Mouse (Mus musculus): ENCODE results near the gene Stk10. TPM values are rescaled to one million over a fixed set of nuclear protein-coding genes. Genes with fewer than 3 reads are reported as not detected.

The Stk10 gene
- polyA plus RNA-seq, 1 experiment from 2014 or later, result 5.2 TPM

DNA sequence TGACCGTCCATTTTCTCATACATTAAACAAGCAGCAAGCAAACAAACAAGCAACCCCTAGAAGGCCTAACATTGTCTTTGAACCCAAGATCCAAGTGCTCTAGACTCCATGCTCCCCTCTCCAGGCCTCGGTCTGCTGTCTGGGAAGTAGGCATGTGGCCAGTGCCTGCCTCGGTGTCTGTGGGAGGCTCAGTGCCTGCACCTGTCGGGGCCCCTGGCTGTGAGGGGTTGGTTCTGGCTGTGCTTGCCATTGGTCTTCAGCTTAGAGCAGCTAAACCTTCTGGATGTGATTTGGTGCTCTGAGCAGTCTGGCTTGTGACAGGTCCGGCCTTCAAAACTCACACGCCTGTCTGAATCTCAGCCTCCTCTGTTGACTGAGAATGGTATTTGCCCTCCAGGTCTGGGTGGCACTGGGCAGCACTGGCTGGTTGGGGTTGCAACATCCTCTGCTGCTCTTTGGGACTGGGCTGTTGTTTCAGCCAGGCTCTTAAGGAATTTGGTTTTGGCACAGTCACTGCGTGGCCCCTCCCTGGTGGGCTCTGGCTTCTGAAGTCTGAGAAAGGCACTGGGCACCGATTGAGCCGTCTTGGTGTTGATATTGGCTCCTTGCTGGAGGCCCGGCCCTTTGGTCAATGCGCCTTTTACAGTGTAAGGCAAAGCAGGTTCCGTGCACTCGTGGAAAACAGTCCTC lies 19.4 kb downstream of the Stk10 start:
- no peaks in the 10 kb centered on the region for H3K36me3 ChIP-seq (ENCODE audit: control insufficient read depth, insufficient read depth, low read length)
- 56% methylated on average over 13 of the region's 13 CpGs for WGBS
- H3K4me1 ChIP-seq (ENCODE audit: control insufficient read depth, insufficient read depth, low read length), result peaks cover 38% of the 10 kb centered on the region
- H3K4me3 ChIP-seq (ENCODE audit: low read length), result no peak overlapping the region
- 0 out of 2 replicates have a peak, but pooled peaks have one; percentile 4 for ATAC-seq
- no peak overlapping the region for H3K4me2 ChIP-seq (ENCODE audit: low read depth, low read length)
- peak overlapping the region; percentile 53 for H3K27ac ChIP-seq (ENCODE audit: low read length)
- no peaks in the 10 kb centered on the region for H3K9me3 ChIP-seq (ENCODE audit: control insufficient read depth, low read length)
- H3K27me3 ChIP-seq (replicated peaks; ENCODE audit: control insufficient read depth, insufficient read depth, low read length), result no peaks in the 10 kb centered on the region
- H3K9ac ChIP-seq (ENCODE audit: low read depth, low read length), result 0 out of 2 replicates have a peak overlapping the region, but pooled peaks have one; percentile 15

GRCm38 (mm10) chr11:32553311-32554140 lies 20.4 kb downstream of the Stk10 start:
- Histone ChIP-seq H3K4me1 (ENCODE audit: control insufficient read depth, insufficient read depth, low read length) (peaks cover 42% of the 10 kb centered on the region), H3K9ac (ENCODE audit: low read depth, low read length) (0 out of 2 replicates have a peak overlapping the region, but pooled peaks have one; percentile 15), H3K36me3 (ENCODE audit: control insufficient read depth, insufficient read depth, low read length) (no peaks in the 10 kb centered on the region), H3K27ac (ENCODE audit: low read length) (peak overlapping the region; percentile 53), H3K9me3 (ENCODE audit: control insufficient read depth, low read length) (no peaks in the 10 kb centered on the region), H3K4me2 (ENCODE audit: low read depth, low read length) (no peak overlapping the region), H3K4me3 (ENCODE audit: low read length) (no peak overlapping the region), H3K27me3 (replicated peaks; ENCODE audit: control insufficient read depth, insufficient read depth, low read length) (no peaks in the 10 kb centered on the region)
- WGBS, result 50% methylated on average over 14 of the region's 14 CpGs
- peak; percentile 37 for ATAC-seq

- peak overlapping the region; percentile 53; the same call in 1 of the 2 replicates for H3K27ac ChIP-seq (ENCODE audit: low read length)
- H3K4me2 ChIP-seq (ENCODE audit: low read depth, low read length), result 0 out of 2 replicates have a peak overlapping the region, but pooled peaks have one; percentile 16
- H3K27me3 ChIP-seq (replicated peaks; ENCODE audit: control insufficient read depth, insufficient read depth, low read length), result no peaks in the 10 kb centered on the region
- H3K4me3 ChIP-seq (ENCODE audit: low read length), result no peak overlapping the region
- peaks cover 45% of the 10 kb centered on the region for H3K4me1 ChIP-seq (ENCODE audit: control insufficient read depth, insufficient read depth, low read length)
- H3K9ac ChIP-seq (ENCODE audit: low read depth, low read length), result no peak overlapping the region
- ATAC-seq, result peak; percentile 63
- no peaks in the 10 kb centered on the region for H3K36me3 ChIP-seq (ENCODE audit: control insufficient read depth, insufficient read depth, low read length)
- H3K9me3 ChIP-seq (ENCODE audit: control insufficient read depth, low read length), result no peaks in the 10 kb centered on the region
- WGBS, result 68% methylated on average over 14 of the region's 14 CpGs
Observed at GRCm38 (mm10) chr11:32554141-32555091, 21.3 kb downstream of the Stk10 start.

- Histone ChIP-seq H3K9ac (ENCODE audit: low read depth, low read length) (no peak overlapping the region), H3K4me2 (ENCODE audit: low read depth, low read length) (0 out of 2 replicates have a peak overlapping the region, but pooled peaks have one; percentile 16), H3K4me3 (ENCODE audit: low read length) (no peak overlapping the region), H3K27me3 (replicated peaks; ENCODE audit: control insufficient read depth, insufficient read depth, low read length) (no peaks in the 10 kb centered on the region), H3K27ac (ENCODE audit: low read length) (0 out of 2 replicates have a peak overlapping the region, but pooled peaks have one; percentile 42), H3K4me1 (ENCODE audit: control insufficient read depth, insufficient read depth, low read length) (peaks cover 45% of the 10 kb centered on the region), H3K36me3 (ENCODE audit: control insufficient read depth, insufficient read depth, low read length) (no peaks in the 10 kb centered on the region), H3K9me3 (ENCODE audit: control insufficient read depth, low read length) (no peaks in the 10 kb centered on the region)
- no peak for ATAC-seq
- WGBS, result 92% methylated on average over 12 of the region's 12 CpGs
Observed at GRCm38 (mm10) chr11:32555103-32555689, 22.1 kb downstream of the Stk10 start.

DNA sequence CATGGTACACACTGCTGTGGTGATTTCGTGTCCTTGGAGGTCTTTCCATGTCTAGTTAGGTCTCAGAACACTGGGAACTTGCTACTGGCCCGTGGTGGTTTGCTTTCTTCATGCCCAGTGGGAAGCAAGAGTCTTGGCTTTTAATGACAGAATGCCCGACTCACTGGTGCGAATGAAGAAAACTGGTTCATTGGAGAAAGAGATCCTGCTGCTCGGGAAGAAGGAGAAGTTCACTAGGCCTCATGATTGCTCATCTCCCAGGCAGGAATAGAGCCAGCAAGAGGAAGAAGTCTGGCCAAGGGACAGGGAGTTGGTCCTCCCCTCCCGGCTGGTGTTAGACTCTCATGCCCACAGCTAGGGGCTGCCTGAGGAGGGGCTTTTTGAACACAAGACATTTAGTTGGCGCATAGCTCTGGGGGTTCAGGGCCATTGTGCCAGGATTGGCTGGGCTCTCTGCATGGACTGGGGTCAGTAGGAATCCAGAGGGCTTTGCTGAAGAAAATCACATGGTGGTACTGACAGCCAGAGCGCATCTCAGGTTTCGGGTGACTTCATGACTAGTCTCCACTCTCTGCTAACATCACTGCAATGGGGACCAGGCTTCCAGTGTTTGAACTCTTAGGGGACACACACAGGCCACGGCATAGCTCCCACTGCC lies 23.4 kb downstream of the Stk10 start:
- Histone ChIP-seq H3K9me3 (ENCODE audit: control insufficient read depth, low read length) (no peaks in the 10 kb centered on the region), H3K36me3 (ENCODE audit: control insufficient read depth, insufficient read depth, low read length) (no peaks in the 10 kb centered on the region), H3K9ac (ENCODE audit: low read depth, low read length) (no peak overlapping the region), H3K27ac (ENCODE audit: low read length) (no peak overlapping the region), H3K4me3 (ENCODE audit: low read length) (no peak overlapping the region), H3K27me3 (replicated peaks; ENCODE audit: control insufficient read depth, insufficient read depth, low read length) (no peaks in the 10 kb centered on the region), H3K4me2 (ENCODE audit: low read depth, low read length) (no peak overlapping the region), H3K4me1 (ENCODE audit: control insufficient read depth, insufficient read depth, low read length) (peaks cover 41% of the 10 kb centered on the region)
- 79% methylated on average over 10 of the region's 10 CpGs for WGBS
- ATAC-seq, result no peak

GRCm38 (mm10) chr11:32558026-32558425 lies 24.9 kb downstream of the Stk10 start:
- peaks cover 29% of the 10 kb centered on the region for H3K4me1 ChIP-seq (ENCODE audit: control insufficient read depth, insufficient read depth, low read length)
- no peak overlapping the region for H3K4me3 ChIP-seq (ENCODE audit: low read length)
- no peaks in the 10 kb centered on the region for H3K36me3 ChIP-seq (ENCODE audit: control insufficient read depth, insufficient read depth, low read length)
- WGBS, result 93% methylated on average over 4 of the region's 4 CpGs
- H3K27ac ChIP-seq (ENCODE audit: low read length), result no peak overlapping the region
- no peaks in the 10 kb centered on the region for H3K9me3 ChIP-seq (ENCODE audit: control insufficient read depth, low read length)
- H3K9ac ChIP-seq (ENCODE audit: low read depth, low read length), result no peak overlapping the region
- ATAC-seq, result no peak
- no peak overlapping the region for H3K4me2 ChIP-seq (ENCODE audit: low read depth, low read length)
- H3K27me3 ChIP-seq (replicated peaks; ENCODE audit: control insufficient read depth, insufficient read depth, low read length), result no peaks in the 10 kb centered on the region

DNA sequence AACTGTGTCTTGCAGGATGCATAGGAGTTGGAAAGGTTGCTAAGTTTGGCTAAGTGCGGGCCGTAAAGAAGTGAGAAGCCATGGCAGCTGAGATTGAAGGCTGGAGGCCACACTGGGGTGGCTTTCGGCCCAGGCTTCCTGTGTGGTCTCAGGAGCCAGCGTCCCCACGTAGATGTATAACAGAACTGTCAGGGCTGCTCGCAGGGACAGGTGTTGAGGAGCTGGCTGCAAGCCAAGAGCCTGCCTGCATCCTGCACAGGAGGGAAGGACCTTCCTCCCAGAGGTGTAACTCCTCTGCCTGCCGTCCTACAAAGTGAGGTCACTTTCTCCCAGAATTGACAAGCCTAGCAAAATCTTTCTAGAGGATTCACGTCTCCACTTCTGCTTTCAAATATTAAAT lies 25.6 kb downstream of the Stk10 start:
- no peak overlapping the region for H3K4me2 ChIP-seq (ENCODE audit: low read depth, low read length)
- H3K4me1 ChIP-seq (ENCODE audit: control insufficient read depth, insufficient read depth, low read length), result peaks cover 26% of the 10 kb centered on the region
- H3K27me3 ChIP-seq (replicated peaks; ENCODE audit: control insufficient read depth, insufficient read depth, low read length), result no peaks in the 10 kb centered on the region
- H3K9ac ChIP-seq (ENCODE audit: low read depth, low read length), result no peak overlapping the region
- no peaks in the 10 kb centered on the region for H3K9me3 ChIP-seq (ENCODE audit: control insufficient read depth, low read length)
- H3K27ac ChIP-seq (ENCODE audit: low read length), result no peak overlapping the region
- 0 out of 2 replicates have a peak, but pooled peaks have one; percentile 26 for ATAC-seq
- H3K4me3 ChIP-seq (ENCODE audit: low read length), result no peak overlapping the region
- H3K36me3 ChIP-seq (ENCODE audit: control insufficient read depth, insufficient read depth, low read length), result no peaks in the 10 kb centered on the region
- WGBS, result 25% methylated on average over 8 of the region's 8 CpGs

DNA sequence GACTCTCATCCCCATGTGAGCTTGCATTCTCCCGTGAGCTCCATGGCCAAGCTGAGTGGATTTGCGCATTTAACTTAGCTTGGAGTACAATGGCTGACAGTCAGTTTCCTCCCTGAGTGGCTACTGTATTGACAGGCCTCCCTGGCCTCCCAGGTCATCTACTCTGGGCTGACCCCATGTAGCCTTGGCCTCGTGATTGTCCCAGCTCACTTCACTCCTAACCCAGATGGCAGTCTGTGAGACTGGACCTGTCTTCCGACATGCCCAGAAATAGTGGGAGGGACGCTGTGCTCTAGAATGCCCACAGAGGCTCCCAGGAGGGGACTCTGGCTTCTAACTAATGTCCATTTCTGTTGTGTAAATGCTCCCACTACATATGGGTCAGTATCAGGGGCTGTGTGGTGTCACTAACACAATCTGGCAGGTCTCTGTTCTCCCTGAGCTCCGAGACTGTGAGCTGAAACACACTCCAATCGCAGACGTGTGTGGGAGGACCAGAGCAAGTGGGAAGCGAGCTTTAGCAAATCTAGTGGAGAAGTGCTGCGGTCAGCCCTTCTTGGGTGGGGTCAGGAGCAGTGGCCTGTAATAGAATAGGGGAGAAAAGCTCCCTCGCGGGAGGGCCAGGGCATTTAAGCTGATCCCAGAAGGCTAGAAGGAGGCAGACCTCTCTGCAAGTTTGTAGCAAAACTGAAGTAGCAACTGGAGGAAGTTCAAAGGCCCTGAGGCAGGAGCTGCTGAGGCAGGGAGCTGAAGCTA lies 27.1 kb downstream of the Stk10 start:
- no peaks in the 10 kb centered on the region for H3K36me3 ChIP-seq (ENCODE audit: control insufficient read depth, insufficient read depth, low read length)
- H3K4me1 ChIP-seq (ENCODE audit: control insufficient read depth, insufficient read depth, low read length), result peaks cover 22% of the 10 kb centered on the region
- 86% methylated on average over 12 of the region's 12 CpGs for WGBS
- H3K4me2 ChIP-seq (ENCODE audit: low read depth, low read length), result no peak overlapping the region
- H3K27ac ChIP-seq (ENCODE audit: low read length), result no peak overlapping the region
- no peak overlapping the region for H3K9ac ChIP-seq (ENCODE audit: low read depth, low read length)
- no peaks in the 10 kb centered on the region for H3K27me3 ChIP-seq (replicated peaks; ENCODE audit: control insufficient read depth, insufficient read depth, low read length)
- no peak overlapping the region for H3K4me3 ChIP-seq (ENCODE audit: low read length)
- H3K9me3 ChIP-seq (ENCODE audit: control insufficient read depth, low read length), result no peaks in the 10 kb centered on the region
- ATAC-seq, result no peak
